Mouse (Mus musculus) spleen, postnatal 14 days (tissue): ENCODE results near the gene Ralbp1.

ENCODE experiments used
- DNase-seq, 2 experiments: peaks; one replicate each; pipeline ENCODE4 v3.0.0; 2021 to 2022; ENCODE audit warnings: low spot score in 2 of 2

Ralbp1 gene

DNA sequence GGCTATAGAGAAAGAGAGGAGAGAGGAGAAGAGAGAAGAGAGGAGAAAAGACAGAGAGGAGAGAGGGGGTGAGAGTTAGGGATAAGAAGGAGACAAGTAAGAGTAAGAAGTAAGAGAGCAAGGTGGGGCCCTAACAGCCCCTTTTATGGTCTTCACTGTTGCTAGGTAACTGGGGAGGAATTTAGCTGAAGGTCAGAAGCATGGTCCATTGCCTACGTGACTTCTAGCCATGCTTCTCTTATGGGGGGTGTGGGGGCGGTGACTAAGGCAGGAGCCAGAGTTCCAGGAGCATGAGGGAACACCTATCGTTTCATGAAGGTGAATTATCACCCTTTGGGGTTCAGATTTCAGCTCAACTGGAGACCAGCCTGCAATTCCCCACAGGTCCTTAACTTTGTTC, 10.4 kb upstream of the Ralbp1 start:
- DNase-seq: no peak

DNA sequence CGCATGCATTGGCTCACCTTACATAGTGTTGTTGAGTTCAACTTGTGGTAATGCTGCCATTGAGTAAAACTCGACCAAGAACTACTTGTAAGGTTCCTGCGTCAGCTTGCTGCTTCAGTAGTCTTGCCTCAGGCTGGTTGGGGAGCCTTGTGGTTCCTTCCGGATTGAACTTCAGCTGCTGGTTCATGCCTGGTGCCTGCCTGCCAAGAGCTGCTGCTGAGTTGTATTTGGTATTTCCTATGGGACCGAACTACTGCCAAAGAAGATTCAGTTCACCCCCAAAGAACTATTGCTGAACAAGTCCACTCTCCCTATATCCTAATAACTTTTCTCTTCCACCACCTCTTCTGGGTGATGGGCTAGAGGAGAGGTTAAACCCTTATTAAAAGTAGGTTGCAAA, 3.9 kb upstream of the Ralbp1 start:
- DNase-seq: no peak

GRCm38 (mm10) chr17:65886571-65886970, 973 bp upstream of the Ralbp1 start:
- DNase-seq: no peak

- no peak for DNase-seq
These were observed 251 bp downstream of the Ralbp1 start for GRCm38 (mm10) chr17:65885398-65885696.

DNA sequence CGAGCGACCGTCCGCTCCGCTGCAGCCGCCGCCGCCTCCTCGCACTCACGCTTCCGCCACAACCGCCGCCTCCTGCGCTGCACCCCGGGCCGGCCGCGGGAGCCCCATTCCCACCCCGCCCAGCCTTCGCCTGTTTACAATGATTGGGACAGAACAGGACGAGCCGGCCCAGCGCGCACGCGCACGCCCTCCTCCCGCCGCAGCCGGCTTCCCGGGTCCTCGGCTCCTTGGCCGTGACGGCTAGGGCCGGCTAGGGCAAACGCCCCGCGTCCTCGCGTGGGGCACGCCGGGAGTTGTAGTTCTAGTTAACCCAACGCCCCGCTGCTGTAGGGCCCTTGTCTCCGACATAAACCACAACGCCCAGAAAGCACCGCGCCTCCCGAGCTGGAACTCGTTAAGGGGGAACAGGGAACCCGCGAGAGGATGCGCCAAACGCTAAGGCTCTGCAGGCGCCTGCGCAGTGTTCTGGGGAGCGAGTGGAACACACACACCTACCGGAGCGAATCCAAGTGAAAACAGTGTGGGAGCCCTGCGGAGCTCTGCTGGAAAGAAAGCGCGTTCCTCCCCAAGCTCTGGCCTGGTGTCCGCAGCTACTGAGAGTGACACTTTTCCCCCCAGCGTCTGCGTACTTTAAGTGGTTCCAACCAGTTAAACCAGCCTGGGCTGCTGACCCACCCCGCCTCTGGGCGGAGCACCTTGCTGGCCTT, 754 bp downstream of the Ralbp1 start:
- DNase-seq: peak; percentile 97 to 98

DNA sequence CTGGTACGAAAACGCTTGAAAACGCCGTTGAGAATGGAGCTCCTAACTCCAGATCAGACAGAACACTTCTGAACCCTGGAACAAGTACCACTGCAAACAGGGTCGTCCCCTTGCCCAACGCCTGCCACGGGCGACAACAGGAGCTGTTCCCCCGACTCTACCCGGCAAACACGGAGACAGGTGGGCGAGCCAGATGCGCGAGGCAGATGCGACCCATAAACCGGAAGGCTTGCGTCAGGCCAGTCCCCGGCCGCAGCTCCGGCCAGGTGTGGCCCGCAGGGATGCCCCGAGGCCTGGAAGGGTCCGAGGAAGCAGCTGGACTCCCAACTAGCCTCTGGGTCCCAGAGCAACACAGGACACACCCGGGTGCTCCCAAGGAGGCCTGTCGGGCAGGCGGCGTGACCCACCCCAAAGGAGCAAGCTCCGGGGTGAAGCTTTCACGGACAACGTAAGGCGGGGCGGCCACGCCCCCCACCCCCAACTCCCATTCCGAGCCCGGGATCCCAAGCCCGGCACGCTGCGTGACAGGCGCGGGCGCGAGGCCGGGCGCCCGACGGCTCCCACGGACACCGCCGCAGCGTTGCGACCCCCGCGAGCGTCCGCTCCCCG, 1.4 kb downstream of the Ralbp1 start:
- DNase-seq: peak; percentile 23 to 43

DNA sequence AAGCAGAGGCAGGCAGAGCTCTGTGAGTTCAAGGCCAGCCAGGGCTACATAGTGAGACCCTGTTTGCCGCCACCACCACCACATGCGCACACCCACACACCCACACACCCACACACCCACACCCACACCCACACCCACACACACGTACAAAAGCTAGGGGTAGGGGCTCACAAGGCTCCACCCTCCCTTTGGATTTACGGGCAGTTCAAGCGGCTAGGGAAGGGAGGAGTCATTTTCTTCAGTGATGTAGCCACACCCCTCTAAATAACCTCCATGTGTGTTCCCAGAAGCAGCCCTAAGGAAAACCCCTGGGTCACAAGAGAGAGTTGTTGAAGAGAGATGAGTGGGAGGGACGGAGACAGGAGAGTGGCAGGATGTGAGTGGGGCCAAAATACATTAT, 8.6 kb downstream of the Ralbp1 start:
- DNase-seq: no peak

DNA sequence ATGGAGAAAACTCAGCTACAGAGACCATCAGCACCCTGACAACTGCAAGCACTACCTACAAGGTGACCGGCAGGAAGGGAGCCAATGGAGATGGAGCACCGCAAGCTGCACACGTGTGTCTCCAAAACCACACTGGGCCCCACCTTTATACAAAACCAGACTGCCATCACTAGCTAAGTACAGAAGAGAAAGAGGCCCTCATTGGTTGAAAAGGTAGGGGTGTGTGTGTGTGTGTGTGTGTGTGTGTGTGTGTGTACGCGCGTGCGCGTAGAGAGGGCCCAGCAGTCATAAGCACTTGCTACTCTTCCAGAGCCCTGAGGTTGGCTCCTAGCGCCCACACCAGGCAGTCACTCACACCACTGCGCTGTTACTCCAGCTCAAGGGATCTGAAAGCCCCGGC, 11.8 kb downstream of the Ralbp1 start:
- no peak for DNase-seq

DNA sequence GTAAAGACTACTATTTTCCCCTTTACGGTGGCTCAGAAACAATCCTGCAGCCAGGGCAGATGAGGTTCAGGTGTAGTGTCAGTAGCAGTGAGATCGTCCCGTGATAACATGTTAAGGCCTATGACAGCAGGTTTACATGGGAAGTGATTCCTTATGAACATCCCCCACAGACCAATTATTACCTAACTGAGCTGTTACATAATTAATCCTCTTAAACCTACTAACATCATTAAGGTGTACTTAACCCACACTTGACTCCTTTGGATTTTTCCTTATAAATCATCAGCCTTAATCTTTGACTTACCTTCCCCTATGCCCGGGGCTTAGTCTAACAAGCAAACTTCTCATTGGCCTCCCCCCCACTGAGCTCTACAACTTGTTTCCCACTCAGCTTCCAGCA, 12.4 kb downstream of the Ralbp1 start:
- DNase-seq: no peak

DNA sequence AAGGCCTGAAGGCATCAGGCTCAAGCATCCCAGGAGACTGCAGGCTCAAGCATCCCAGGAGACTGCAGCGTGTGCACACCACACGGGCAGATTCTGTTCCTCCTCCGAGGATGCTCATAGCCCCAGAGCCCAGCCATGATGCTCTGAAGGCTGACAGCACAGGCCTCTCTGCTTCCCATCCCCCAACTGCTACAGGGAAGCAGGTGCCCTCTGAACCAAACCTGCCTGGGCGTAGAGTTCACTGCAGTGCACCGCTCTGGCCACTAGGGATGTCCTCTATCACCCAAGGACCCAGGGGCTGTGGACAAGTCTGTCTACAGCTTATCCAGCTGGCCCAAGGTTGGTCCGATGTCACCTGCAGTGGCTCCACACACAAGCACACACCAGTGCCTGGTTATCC, 12.9 kb downstream of the Ralbp1 start:
- peak; percentile 42 to 58 for DNase-seq

- DNase-seq: no peak
These were observed 13.5 kb downstream of the Ralbp1 start for GRCm38 (mm10) chr17:65872051-65872450.

GRCm38 (mm10) chr17:65871641-65872041, 14.0 kb downstream of the Ralbp1 start:
- DNase-seq: no peak

DNA sequence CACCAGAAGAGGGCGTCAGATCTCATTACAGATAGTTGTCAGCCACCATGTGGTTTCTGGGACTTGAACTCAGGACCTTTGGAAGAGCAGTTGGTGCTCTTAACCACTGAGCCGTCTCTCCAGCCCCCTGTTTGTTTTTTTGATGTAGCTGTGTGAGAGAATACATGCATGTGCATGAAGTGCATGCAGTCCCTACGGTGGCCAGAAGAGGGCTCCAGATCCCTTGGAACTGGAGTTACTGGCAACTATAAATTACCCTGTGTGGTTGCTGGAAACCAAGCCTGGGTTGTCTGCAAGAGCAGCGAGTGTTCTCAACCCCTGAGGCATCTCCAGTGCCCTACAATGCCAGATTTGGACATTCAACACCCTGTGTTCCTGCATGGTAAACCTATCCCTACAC, 15.5 kb downstream of the Ralbp1 start:
- DNase-seq: peak; percentile 67 to 85

GRCm38 (mm10) chr17:65869720-65870119, 15.9 kb downstream of the Ralbp1 start:
- DNase-seq: no peak

- DNase-seq: no peak
These were observed 17.6 kb downstream of the Ralbp1 start for GRCm38 (mm10) chr17:65867996-65868395.

DNA sequence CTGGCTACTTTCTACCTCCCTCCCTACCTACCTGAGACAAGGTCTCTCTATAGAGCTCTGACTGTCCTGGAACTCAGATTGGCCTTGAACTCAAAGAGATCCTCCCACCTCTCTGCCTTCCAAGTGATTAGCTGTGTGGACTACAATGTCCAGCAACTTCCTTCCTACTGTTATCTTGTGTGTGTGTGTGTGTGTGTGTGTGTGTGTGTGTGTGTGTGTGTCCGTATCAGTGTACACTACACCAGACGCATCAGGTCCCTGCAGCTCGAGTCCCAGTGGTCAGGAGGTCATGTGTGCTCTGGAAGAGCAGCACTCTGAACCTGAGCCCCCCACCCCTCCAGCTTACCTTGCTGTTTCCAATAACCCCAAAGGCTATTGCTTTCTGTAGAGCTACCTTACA, 19.4 kb downstream of the Ralbp1 start:
- no peak for DNase-seq

GRCm38 (mm10) chr17:65865265-65865664, 20.3 kb downstream of the Ralbp1 start:
- no peak for DNase-seq

GRCm38 (mm10) chr17:65864742-65865141, 20.9 kb downstream of the Ralbp1 start:
- no peak for DNase-seq

GRCm38 (mm10) chr17:65863830-65864229, 21.8 kb downstream of the Ralbp1 start:
- DNase-seq: no peak

- peak in 1 of 2 experiments; percentile 22 for DNase-seq
These were observed 23.0 kb downstream of the Ralbp1 start for GRCm38 (mm10) chr17:65862579-65862978.

DNA sequence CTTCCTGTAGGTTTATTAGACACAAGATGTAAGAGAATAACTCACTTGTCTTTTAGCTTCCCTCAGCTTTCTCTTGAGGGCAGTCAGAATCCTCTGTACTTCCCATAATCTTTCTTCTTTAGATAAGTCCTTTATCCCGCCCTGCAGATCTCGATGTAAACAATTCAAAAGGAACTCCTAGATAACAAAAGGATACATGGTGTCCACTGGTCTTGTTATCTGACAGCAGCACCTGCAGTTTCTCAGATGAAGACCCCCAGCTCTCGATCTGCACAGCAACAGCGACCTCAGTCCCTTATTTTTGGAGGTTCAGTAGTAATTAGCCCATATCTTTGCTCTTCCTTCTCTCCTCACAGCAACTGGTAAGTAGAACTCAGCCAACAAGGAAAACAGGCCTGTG, 28.0 kb downstream of the Ralbp1 start:
- no peak for DNase-seq

- DNase-seq: no peak
These were observed 31.6 kb downstream of the Ralbp1 start for GRCm38 (mm10) chr17:65854006-65854405.

GRCm38 (mm10) chr17:65853326-65853725, 32.3 kb downstream of the Ralbp1 start:
- no peak for DNase-seq

DNA sequence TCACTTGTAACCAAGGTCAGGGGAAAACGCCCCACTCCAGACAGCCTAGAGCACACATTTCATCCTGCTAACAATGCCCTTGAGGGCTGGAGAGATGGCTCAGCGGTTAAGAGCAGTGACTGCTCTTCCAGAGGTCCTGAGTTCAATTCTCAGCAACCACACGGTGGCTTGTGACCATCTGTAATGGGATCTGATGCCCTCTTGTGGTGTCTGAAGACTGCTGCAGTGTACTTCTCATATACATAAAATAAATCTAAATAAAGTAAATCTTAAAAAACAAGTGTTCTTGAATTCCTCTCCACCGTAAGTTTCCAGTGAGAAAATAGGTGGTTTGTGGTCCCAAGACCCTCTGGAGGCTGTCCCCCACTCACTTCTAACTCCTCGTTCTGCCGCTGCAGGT, 33.8 kb downstream of the Ralbp1 start:
- no peak for DNase-seq
